Mouse (Mus musculus) cortical plate, adult 2 months (tissue): Measurements from ENCODE around the gene Tmem88.

Experiments
- CTCF ChIP-seq: fragments of 200-500 bp; IDR thresholded peaks from 2 replicates; pipeline ENCODE4 v1.5.1; 2011; ENCODE audit warnings: mild to moderate bottlenecking, control low read depth, low read length; ENCODE audit not compliant: insufficient read depth; ENCODE audit errors: extremely low read depth
- POLR2A ChIP-seq: fragments of 200-500 bp; IDR thresholded peaks from 2 replicates; pipeline ENCODE4 v1.6.1; 2011; ENCODE audit warnings: mild to moderate bottlenecking, low read length, control low read depth; ENCODE audit not compliant: insufficient read depth; ENCODE audit errors: extremely low read depth

DNA sequence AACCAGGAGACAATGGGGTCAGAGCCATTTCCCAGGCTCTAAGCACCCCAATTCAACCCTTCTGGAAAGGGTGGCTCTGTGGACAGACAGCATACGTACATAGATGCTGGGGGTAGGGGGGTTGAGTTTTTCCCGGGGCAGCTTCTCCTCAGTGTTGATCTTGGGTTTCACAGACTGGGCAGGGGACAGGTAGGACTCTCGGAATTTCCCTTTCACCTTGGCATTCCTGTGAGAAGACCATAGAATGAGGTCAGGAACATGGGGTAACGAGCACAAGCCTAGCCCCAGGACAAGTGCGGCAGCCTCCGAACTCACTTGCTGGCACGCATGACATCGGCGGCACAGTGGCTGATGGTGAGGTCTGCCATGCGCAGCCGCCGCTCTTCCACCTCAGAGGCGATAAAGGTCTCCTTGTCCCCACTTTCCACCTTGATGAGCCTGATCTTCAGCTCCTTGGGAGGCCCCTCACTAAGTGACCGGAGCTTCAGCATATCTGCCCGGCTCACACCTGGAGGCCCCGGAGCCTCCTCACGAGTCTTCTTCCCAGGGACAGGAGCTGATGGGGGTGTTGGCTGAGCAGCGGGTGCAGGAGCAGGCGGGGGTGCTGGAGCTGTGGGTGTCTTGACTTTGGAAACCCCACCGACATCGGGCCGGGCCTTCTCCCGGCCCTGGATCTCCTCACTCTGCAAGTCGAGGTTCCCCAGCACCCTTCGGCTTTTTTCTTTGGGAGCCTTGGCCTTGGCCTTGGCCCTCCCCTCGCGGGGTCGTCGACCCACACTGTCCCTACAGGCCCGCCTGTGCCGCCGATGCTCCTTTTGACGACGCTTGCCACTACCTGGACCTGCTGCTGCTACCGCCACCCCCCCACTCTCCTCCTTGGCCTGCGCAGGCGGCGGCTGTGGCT lies 5.9 kb upstream of the Tmem88 start:
- no peak for TF ChIP-seq CTCF
- no peak for TF ChIP-seq POLR2A
